Mouse (Mus musculus) adipocyte (in vitro differentiated cells): ENCODE results near the gene Gm8094.
"Not testable (repeated sequence)": the region's sequence is repeated elsewhere in the genome, so short reads cannot be mapped to it uniquely, and the experiment has no call there.

Experiments used
- DNase-seq: peaks from one replicate; pipeline ENCODE4 v3.0.0-alpha.2; 2016; ENCODE audit warnings: low spot score

The Gm8094 gene

GRCm38 (mm10) chr14:43076543-43076942 lies at the start of gene Gm8094:
Gm8094 (minus strand) TSS chr14:43076643.
- not testable (repeated sequence) for DNase-seq

GRCm38 (mm10) chr14:43119673-43120072 lies 43.2 kb upstream of the Gm8094 start:
- DNase-seq: not testable (repeated sequence)

- DNase-seq: not testable (repeated sequence)
Observed at GRCm38 (mm10) chr14:43100301-43100700, 23.9 kb upstream of the Gm8094 start, which contains the start of gene Gm8104. Gm8104 (plus strand) TSS chr14:43100601.

- not testable (repeated sequence) for DNase-seq
Observed at GRCm38 (mm10) chr14:43089103-43089919, 12.9 kb upstream of the Gm8094 start.

- DNase-seq: not testable (repeated sequence)
Observed at GRCm38 (mm10) chr14:43084936-43085730, 8.7 kb upstream of the Gm8094 start.

- DNase-seq: not testable (repeated sequence)
Observed at GRCm38 (mm10) chr14:43060179-43060578, 16.3 kb downstream of the Gm8094 start.

- DNase-seq: not testable (repeated sequence)
Observed at GRCm38 (mm10) chr14:43058063-43058462, 18.4 kb downstream of the Gm8094 start.
